Mouse (Mus musculus): ENCODE data around the gene Spns1. TPM values are rescaled to one million over a fixed set of nuclear protein-coding genes. Genes with fewer than 3 reads are reported as not detected.
"Not testable (repeated sequence)": the region's sequence is repeated elsewhere in the genome, so short reads cannot be mapped to it uniquely, and the experiment has no call there.

The Spns1 gene
- polyA plus RNA-seq, 1 experiment from 2014 or later, result 55.8 TPM

DNA sequence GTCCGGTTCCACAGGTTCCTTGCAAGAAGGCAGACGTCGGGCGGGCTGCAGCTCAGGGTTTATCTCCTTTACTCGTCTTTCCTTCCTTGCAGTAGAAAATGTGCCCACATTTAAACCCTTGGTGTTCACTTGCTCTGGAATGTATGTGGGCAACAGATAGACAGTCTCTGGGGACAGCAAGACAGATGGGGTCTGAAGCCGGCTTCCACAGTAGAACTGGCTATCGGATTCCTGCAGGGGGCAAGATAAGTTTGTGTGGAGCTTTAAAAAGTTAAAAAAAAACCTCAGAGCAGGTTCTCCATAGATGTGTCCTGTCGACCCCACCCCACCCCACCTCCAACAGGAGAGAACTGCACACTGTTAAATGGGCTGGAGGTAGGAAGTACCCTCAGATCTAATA lies 29.0 kb downstream of the Spns1 start:
- Histone ChIP-seq H3K4me2 (no peak overlapping the region), H3K4me3 (replicated peaks) (no peak overlapping the region), H3K27me3 (no peaks in the 10 kb centered on the region; the same call in 1 of the 2 replicates), H3K9me3 (no peaks in the 10 kb centered on the region), H3K27ac (no peak overlapping the region), H3K9ac (no peak overlapping the region), H3K4me1 (peaks cover 6% of the 10 kb centered on the region), H3K36me3 (replicated peaks) (no peaks in the 10 kb centered on the region)
- 83% methylated on average over 8 of the region's 8 CpGs for WGBS
- ATAC-seq (ENCODE audit: low FRiP score), result no peak

DNA sequence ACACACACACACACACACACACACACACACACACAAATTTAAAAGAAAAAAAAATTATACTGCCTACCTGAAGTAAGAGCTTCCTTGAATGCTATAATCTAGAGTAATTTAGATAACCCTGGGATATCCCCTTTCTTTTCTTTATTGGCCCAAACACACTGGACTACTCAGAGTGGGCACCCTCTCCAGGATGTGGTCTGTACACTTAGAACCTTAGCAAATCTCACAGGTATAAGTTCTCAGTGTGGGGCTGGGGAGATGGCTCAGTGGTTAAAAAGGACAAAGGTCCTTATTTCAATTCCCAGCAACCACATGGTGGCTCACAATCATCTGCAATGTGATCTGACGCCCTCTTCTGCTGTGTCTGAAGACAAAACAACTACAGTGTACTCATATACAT lies 30.2 kb downstream of the Spns1 start:
- Histone ChIP-seq H3K9ac (no peak overlapping the region), H3K4me1 (peaks cover 6% of the 10 kb centered on the region), H3K27me3 (no peaks in the 10 kb centered on the region; the same call in 1 of the 2 replicates), H3K27ac (no peak overlapping the region), H3K4me3 (replicated peaks) (no peak overlapping the region), H3K4me2 (no peak overlapping the region), H3K9me3 (no peaks in the 10 kb centered on the region), H3K36me3 (replicated peaks) (no peaks in the 10 kb centered on the region)
- ATAC-seq (ENCODE audit: low FRiP score), result no peak
- 69% methylated on average over 1 of the region's 1 CpGs for WGBS

DNA sequence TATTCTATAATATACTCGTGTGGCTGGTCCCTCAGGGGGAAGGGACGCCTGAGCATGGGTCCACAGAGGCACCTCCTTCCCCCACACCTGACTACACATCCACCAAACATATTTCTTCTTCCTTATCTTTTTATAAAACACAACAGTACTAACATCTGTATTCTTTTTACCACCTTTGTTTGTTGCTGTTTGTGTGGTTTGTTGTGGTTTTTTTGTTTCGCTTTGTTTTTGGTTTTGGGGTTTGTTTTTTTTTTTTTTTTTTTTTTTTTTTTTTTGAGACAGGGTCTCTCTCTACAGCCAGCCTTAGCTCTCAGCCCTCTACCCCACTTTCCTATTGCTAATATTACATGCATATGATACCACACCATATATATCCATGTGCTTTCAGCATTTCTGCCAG lies 31.3 kb downstream of the Spns1 start:
- Histone ChIP-seq H3K36me3 (replicated peaks) (no peaks in the 10 kb centered on the region), H3K4me2 (no peak overlapping the region), H3K4me3 (replicated peaks) (no peak overlapping the region), H3K9me3 (no peaks in the 10 kb centered on the region), H3K4me1 (no peaks in the 10 kb centered on the region; the same call in 1 of the 2 replicates), H3K27ac (no peak overlapping the region), H3K9ac (no peak overlapping the region), H3K27me3 (no peaks in the 10 kb centered on the region; the same call in 1 of the 2 replicates)
- no peak for ATAC-seq (ENCODE audit: low FRiP score)
- WGBS, result 46% methylated on average over 3 of the region's 3 CpGs

DNA sequence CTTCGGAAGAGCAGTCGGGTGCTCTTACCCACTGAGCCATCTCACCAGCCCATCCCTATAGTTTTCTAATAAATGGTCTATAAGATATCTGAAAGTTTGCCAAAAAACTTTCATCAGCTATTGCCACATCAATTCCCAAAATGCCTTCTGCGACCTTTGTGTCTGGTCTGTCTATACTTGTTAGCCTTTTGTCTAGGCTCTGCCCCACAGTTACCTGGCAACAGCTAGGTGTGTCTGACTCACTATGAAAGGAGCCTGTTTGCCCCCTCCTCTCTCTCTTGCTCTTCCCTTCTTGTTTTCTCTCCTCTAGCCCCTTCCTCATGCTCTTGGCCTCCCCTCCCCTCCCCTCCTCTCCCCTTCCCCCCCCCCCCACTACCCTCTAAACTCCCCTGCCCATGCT lies 31.7 kb downstream of the Spns1 start:
- ATAC-seq (ENCODE audit: low FRiP score), result no peak
- H3K9ac ChIP-seq, result no peak overlapping the region
- no peak overlapping the region for H3K27ac ChIP-seq
- H3K9me3 ChIP-seq, result no peaks in the 10 kb centered on the region
- H3K4me2 ChIP-seq, result no peak overlapping the region
- H3K4me3 ChIP-seq (replicated peaks), result no peak overlapping the region
- no peaks in the 10 kb centered on the region for H3K36me3 ChIP-seq (replicated peaks)
- 80% methylated on average over 3 of the region's 3 CpGs for WGBS
- H3K27me3 ChIP-seq, result no peaks in the 10 kb centered on the region; the same call in 1 of the 2 replicates
- H3K4me1 ChIP-seq, result no peaks in the 10 kb centered on the region

DNA sequence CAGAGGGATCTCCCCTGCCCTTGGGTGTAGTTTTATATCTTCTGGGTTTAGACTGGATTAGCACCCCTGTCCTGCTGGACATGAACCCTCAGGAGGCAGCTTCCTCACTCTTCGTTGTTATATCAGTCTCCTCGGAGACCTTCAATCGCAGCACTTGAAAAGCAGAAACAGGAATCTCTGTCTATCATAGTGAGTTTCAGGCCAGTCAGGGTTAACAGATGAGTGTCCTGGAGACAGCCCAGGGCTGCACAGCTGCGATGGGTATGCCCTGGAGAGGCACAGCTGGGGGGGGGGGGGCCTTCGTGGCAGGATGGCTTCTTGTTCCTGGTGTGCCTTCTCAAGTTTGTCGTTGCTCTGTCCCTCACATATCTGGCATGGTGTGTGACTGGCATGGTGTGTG lies 36.4 kb downstream of the Spns1 start:
- no peak overlapping the region for H3K27ac ChIP-seq
- no peak overlapping the region for H3K4me3 ChIP-seq (replicated peaks)
- H3K4me2 ChIP-seq, result no peak overlapping the region
- ATAC-seq (ENCODE audit: low FRiP score), result no peak
- no peaks in the 10 kb centered on the region for H3K9me3 ChIP-seq
- no peak overlapping the region for H3K9ac ChIP-seq
- 66% methylated on average over 6 of the region's 6 CpGs for WGBS
- H3K4me1 ChIP-seq, result no peaks in the 10 kb centered on the region
- H3K36me3 ChIP-seq (replicated peaks), result no peaks in the 10 kb centered on the region
- H3K27me3 ChIP-seq, result no peaks in the 10 kb centered on the region; the same call in 1 of the 2 replicates

DNA sequence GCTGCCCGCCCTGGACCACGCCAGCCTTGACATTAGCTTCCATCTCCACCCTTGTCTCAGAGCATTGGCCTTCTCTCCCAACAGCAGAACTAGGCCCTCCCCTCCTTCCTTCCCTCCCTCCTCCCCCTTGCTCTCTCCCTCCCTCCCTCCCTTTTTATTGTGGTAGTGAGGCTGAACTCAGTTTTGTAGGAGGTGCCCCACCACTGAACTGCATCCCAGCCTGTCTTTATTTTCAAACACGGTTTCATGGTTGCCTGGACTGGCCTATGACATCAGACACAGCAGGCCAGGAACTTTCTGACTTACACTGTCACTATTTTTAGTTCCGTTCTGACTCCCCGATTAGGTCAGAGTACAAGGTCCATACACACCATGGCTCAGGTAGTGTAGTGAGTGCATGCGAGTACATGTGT lies 37.0 kb downstream of the Spns1 start:
- H3K27me3 ChIP-seq, result no peaks in the 10 kb centered on the region; the same call in 1 of the 2 replicates
- no peaks in the 10 kb centered on the region for H3K4me1 ChIP-seq
- H3K9me3 ChIP-seq, result no peaks in the 10 kb centered on the region
- H3K36me3 ChIP-seq (replicated peaks), result no peaks in the 10 kb centered on the region
- WGBS, result 78% methylated on average over 6 of the region's 6 CpGs
- no peak overlapping the region for H3K4me3 ChIP-seq (replicated peaks)
- no peak overlapping the region for H3K27ac ChIP-seq
- ATAC-seq (ENCODE audit: low FRiP score), result no peak
- H3K4me2 ChIP-seq, result no peak overlapping the region
- H3K9ac ChIP-seq, result no peak overlapping the region

DNA sequence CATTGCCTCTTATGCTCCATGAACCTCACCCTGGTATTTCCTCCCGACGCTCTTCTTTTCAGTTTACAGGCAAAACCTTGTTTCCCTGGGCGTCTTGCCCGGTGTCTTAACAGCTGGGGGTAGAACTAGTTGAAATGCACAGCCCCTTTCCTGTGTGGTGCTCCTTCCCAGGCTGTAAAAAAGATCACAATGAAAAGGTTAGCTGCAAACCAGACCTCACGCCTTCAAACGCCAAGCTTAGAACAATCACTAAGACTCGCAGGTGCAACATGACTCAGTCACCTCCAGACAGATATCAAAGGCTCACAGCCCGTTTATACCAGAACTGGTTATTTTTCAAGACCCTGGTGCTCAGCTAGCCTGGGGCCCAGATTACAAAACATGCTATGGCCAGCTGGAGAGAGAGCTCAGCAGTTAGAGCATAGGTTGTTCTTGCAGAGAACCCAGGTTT lies 37.7 kb downstream of the Spns1 start:
- WGBS, result 85% methylated on average over 8 of the region's 8 CpGs
- Histone ChIP-seq H3K9ac (no peak overlapping the region), H3K27me3 (no peaks in the 10 kb centered on the region; the same call in 1 of the 2 replicates), H3K36me3 (replicated peaks) (no peaks in the 10 kb centered on the region), H3K4me3 (replicated peaks) (no peak overlapping the region), H3K4me1 (no peaks in the 10 kb centered on the region), H3K27ac (no peak overlapping the region), H3K4me2 (no peak overlapping the region), H3K9me3 (no peaks in the 10 kb centered on the region)
- ATAC-seq (ENCODE audit: low FRiP score), result no peak

DNA sequence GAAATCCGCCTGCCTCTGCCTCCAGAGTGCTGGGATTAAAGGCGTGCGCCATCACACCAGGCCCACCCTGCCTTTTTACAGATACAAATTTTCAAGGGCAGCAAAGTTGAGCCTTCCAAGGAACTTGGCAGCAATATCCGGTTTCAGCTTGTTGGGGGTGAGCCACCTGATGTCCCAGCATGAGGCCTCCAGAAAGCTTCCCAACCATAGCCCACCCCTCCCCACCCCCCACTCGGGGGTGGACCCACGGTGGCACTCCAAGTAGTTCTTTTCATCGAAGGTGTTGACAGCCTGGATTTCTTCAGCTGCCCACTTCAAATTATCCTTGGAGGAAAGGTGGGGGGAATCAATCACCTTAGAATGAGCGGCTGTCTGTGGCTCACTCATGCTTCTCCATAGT lies 38.3 kb downstream of the Spns1 start:
- Histone ChIP-seq H3K9me3 (no peaks in the 10 kb centered on the region), H3K4me2 (no peak overlapping the region), H3K4me1 (no peaks in the 10 kb centered on the region), H3K4me3 (replicated peaks) (no peak overlapping the region), H3K36me3 (replicated peaks) (no peaks in the 10 kb centered on the region), H3K27ac (no peak overlapping the region), H3K9ac (no peak overlapping the region), H3K27me3 (no peaks in the 10 kb centered on the region; the same call in 1 of the 2 replicates)
- ATAC-seq (ENCODE audit: low FRiP score), result no peak
- 85% methylated on average over 8 of the region's 8 CpGs for WGBS

DNA sequence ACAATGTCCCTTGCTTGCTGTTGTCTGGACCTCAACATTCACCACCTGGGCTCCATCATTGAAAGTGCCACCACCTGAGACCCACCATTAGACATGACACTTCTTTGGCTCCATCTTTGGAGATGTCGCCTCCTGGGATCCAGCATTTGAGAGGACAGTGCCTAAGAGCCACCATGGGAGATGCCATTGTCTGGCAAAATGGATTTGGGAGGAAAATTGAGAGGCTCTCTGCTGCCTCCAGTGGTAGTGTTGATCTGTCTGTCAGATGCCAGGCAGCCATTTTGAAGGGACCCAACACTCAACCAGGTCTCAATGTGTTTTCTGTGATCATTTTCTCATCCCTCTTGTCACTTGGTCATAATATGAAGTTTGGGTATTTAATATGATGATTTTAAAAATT lies 41.7 kb downstream of the Spns1 start:
- Histone ChIP-seq H3K27me3 (no peaks in the 10 kb centered on the region), H3K4me1 (no peaks in the 10 kb centered on the region), H3K9me3 (no peaks in the 10 kb centered on the region), H3K9ac (no peak overlapping the region), H3K4me2 (no peak overlapping the region), H3K27ac (no peak overlapping the region), H3K36me3 (replicated peaks) (no peaks in the 10 kb centered on the region), H3K4me3 (replicated peaks) (no peak overlapping the region)
- no peak for ATAC-seq (ENCODE audit: low FRiP score)
- WGBS, result 88% methylated on average over 1 of the region's 1 CpGs

DNA sequence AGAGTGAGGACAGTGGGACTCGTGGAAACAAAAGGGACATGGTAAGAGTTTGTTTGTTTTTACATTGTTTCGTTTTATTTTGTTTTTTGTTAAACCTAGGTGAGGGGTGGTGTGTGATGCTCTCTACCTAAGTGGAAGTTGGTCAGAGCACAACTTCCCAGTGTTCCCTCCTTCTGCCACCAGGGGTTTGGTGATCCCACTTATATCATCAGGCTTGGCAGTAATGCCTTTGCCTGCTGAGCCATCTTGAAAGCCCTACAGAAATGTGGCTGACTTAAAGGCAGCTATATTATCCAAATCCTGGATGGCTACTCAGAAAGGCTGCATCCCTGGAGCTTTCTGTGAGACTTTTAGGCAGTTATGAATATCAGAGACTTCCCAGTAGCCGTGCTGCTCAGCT lies 44.6 kb downstream of the Spns1 start:
- WGBS, result 81% methylated on average over 3 of the region's 3 CpGs
- no peaks in the 10 kb centered on the region for H3K36me3 ChIP-seq (replicated peaks)
- no peak overlapping the region for H3K4me3 ChIP-seq (replicated peaks)
- H3K4me2 ChIP-seq, result no peak overlapping the region
- no peak overlapping the region for H3K9ac ChIP-seq
- H3K27me3 ChIP-seq, result no peaks in the 10 kb centered on the region
- H3K9me3 ChIP-seq, result no peaks in the 10 kb centered on the region
- H3K27ac ChIP-seq, result no peak overlapping the region
- H3K4me1 ChIP-seq, result no peaks in the 10 kb centered on the region
- no peak for ATAC-seq (ENCODE audit: low FRiP score)

DNA sequence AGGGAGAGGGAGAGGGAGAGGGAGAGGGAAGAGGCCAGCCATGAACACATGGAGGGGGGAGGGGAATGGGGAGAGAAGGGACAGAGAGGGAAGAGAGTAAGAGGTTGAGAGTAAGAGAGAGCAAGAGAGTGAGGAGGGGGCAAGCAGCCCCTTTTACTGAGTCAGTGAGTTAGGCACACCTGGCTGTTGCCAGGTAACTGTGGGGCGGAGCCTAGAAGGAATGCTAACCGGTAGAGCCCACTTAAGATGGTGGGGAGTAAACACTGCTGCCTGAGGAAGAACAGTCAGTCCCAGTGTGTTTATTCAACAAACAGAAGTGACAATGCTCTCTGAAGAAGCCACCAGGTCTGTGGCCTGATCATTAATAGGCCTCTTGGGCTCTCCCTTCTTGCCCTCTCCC lies 46.6 kb downstream of the Spns1 start:
- no peak overlapping the region for H3K27ac ChIP-seq
- H3K4me2 ChIP-seq, result no peak overlapping the region
- H3K9me3 ChIP-seq, result no peaks in the 10 kb centered on the region
- 73% methylated on average over 2 of the region's 2 CpGs for WGBS
- H3K9ac ChIP-seq, result no peak overlapping the region
- no peaks in the 10 kb centered on the region for H3K4me1 ChIP-seq
- H3K27me3 ChIP-seq, result no peaks in the 10 kb centered on the region
- no peak overlapping the region for H3K4me3 ChIP-seq (replicated peaks)
- no peaks in the 10 kb centered on the region for H3K36me3 ChIP-seq (replicated peaks)
- ATAC-seq (ENCODE audit: low FRiP score), result no peak

DNA sequence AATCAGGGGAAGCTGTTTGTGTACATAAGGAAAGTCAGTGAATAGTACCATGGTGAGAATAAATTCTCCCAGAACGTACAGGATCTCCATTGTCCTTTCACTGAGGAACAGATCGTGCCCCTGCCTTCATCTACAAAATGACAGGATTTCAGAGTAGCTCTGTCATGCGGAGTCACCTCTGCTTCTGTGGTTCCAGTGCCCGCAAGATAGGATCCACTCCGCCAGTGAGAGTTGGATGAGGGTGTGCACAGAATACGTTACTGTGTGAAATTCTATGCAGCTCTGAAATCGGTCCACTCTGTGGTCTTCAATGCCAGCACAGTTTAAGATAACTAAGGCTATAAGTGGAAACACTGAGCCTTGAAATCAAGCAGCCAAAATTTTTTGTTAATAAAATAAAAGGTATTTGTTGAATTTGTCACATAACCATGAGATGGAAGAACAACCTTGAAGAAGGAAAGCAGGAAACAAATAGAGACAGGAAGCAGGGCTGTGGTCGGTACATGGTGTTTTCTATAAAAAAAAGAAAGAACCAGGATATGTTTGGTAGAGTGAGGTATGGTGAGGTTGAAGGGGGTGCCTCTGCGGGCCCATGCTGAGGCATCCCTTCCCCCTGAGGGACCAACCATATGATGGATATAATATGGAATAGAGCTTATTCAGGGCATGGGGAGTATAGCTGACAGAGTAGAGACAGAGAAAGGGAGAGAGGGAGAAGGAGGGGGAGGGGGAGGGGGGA lies 47.2 kb downstream of the Spns1 start:
- Histone ChIP-seq H3K27ac (no peak overlapping the region), H3K9ac (no peak overlapping the region), H3K4me3 (replicated peaks) (no peak overlapping the region), H3K4me2 (no peak overlapping the region), H3K36me3 (replicated peaks) (no peaks in the 10 kb centered on the region), H3K27me3 (peaks cover 3% of the 10 kb centered on the region), H3K9me3 (no peaks in the 10 kb centered on the region), H3K4me1 (0 out of 2 replicates have a peak, but pooled peaks cover 3% of the 10 kb centered on the region)
- WGBS, result 91% methylated on average over 9 of the region's 9 CpGs
- no peak for ATAC-seq (ENCODE audit: low FRiP score)

DNA sequence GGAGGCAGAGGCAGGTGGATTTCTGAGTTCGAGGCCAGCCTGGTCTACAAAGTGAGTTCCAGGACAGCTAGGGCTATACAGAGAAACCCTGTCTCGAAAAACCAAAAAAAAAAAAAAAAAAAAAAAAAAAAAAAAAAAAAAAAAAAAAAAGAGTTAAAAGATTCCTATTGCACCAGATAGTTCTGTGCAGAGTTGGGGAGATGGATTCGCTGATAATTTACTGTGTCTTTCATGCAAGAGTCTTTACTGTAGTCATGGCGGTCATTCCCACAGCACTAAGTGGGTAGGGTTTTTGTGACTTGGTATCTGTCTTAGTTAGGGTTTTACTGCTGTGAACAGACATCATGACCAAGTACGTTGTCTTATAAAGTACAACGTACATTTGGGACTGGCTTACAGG lies 48.4 kb downstream of the Spns1 start:
- peaks cover 12% of the 10 kb centered on the region for H3K27me3 ChIP-seq
- H3K9me3 ChIP-seq; H3K9ac ChIP-seq; H3K36me3 ChIP-seq (replicated peaks); H3K27ac ChIP-seq; H3K4me1 ChIP-seq; H3K4me3 ChIP-seq (replicated peaks); ATAC-seq (ENCODE audit: low FRiP score); H3K4me2 ChIP-seq: not testable (repeated sequence)
- 86% methylated on average over 5 of the region's 6 CpGs for WGBS
